Mouse (Mus musculus) right cerebral cortex, postnatal 14 days (tissue): ENCODE data around the gene Pcsk5.
"Not testable (repeated sequence)": the region's sequence is repeated elsewhere in the genome, so short reads cannot be mapped to it uniquely, and the experiment has no call there.

Source experiments
- DNase-seq: peaks from one replicate; pipeline ENCODE4 v3.0.0; 2022

Gene Pcsk5

GRCm38 (mm10) chr19:17566097-17566496 is 271.3 kb downstream of the Pcsk5 start:
- DNase-seq, result no peak

GRCm38 (mm10) chr19:17558764-17559163 is 278.7 kb downstream of the Pcsk5 start:
- no peak for DNase-seq

- no peak for DNase-seq
These were observed 282.3 kb downstream of the Pcsk5 start for GRCm38 (mm10) chr19:17555159-17555558.

- DNase-seq, result no peak
These were observed 282.9 kb downstream of the Pcsk5 start for GRCm38 (mm10) chr19:17554571-17554970.

GRCm38 (mm10) chr19:17553396-17554100 is 283.9 kb downstream of the Pcsk5 start:
- no peak for DNase-seq

- DNase-seq, result no peak
These were observed 308.5 kb downstream of the Pcsk5 start for GRCm38 (mm10) chr19:17528746-17529532.

- no peak for DNase-seq
These were observed 311.9 kb downstream of the Pcsk5 start for GRCm38 (mm10) chr19:17525558-17525957.

- DNase-seq, result no peak
These were observed 323.0 kb downstream of the Pcsk5 start for GRCm38 (mm10) chr19:17514456-17514855.

- DNase-seq, result no peak
These were observed 326.1 kb downstream of the Pcsk5 start for GRCm38 (mm10) chr19:17511283-17511682.

- no peak for DNase-seq
These were observed 333.2 kb downstream of the Pcsk5 start for GRCm38 (mm10) chr19:17504212-17504611.

GRCm38 (mm10) chr19:17498586-17499235 is 338.7 kb downstream of the Pcsk5 start:
- DNase-seq, result no peak

GRCm38 (mm10) chr19:17496131-17496530 is 341.3 kb downstream of the Pcsk5 start:
- DNase-seq, result no peak

- no peak for DNase-seq
These were observed 345.4 kb downstream of the Pcsk5 start for GRCm38 (mm10) chr19:17491822-17492544.

GRCm38 (mm10) chr19:17491322-17491721 is 346.1 kb downstream of the Pcsk5 start:
- DNase-seq, result no peak

- DNase-seq, result no peak
These were observed 347.6 kb downstream of the Pcsk5 start for GRCm38 (mm10) chr19:17489866-17490141.

- DNase-seq, result no peak
These were observed 348.2 kb downstream of the Pcsk5 start for GRCm38 (mm10) chr19:17489041-17489865.

GRCm38 (mm10) chr19:17482126-17482790 is 355.2 kb downstream of the Pcsk5 start:
- DNase-seq, result no peak

GRCm38 (mm10) chr19:17479471-17479870 is 358.0 kb downstream of the Pcsk5 start:
- DNase-seq, result no peak

- DNase-seq, result no peak
These were observed 361.4 kb downstream of the Pcsk5 start for GRCm38 (mm10) chr19:17476021-17476420.

GRCm38 (mm10) chr19:17473138-17473537 is 364.3 kb downstream of the Pcsk5 start:
- DNase-seq, result not testable (repeated sequence)

GRCm38 (mm10) chr19:17471861-17472260 is 365.6 kb downstream of the Pcsk5 start:
- DNase-seq, result no peak

- no peak for DNase-seq
These were observed 366.2 kb downstream of the Pcsk5 start for GRCm38 (mm10) chr19:17471196-17471595.
